Mouse (Mus musculus): Measurements from ENCODE around the gene Rph3al. TPM values are rescaled to one million over a fixed set of nuclear protein-coding genes. Genes with fewer than 3 reads are reported as not detected.

The Rph3al gene
- polyA plus RNA-seq, 1 experiment = not detected

- Histone ChIP-seq H3K4me1 (ENCODE audit: control insufficient read depth) (no peaks in the 10 kb centered on the region), H3K9me3 (ENCODE audit: control insufficient read depth, low read length) (no peaks in the 10 kb centered on the region), H3K27me3 (ENCODE audit: control insufficient read depth) (no peaks in the 10 kb centered on the region), H3K36me3 (ENCODE audit: control insufficient read depth) (no peaks in the 10 kb centered on the region), H3K4me3 (replicated peaks) (no peak overlapping the region)
- no peak for TF ChIP-seq TAL1 (IDR thresholded peaks at IDR 0.05; ENCODE audit: low read length)
- TF ChIP-seq GATA1 (IDR thresholded peaks at IDR 0.05; ENCODE audit: low read length) = no peak
These were observed 102.5 kb downstream of the Rph3al start for GRCm38 (mm10) chr11:75835587-75836239.

- no peak overlapping the region for H3K4me3 ChIP-seq (replicated peaks)
- no peaks in the 10 kb centered on the region for H3K4me1 ChIP-seq (ENCODE audit: control insufficient read depth)
- H3K36me3 ChIP-seq (ENCODE audit: control insufficient read depth) = no peaks in the 10 kb centered on the region
- H3K9me3 ChIP-seq (ENCODE audit: control insufficient read depth, low read length) = no peaks in the 10 kb centered on the region
- TF ChIP-seq GATA1 (IDR thresholded peaks at IDR 0.05; ENCODE audit: low read length) = no peak
- no peak for TF ChIP-seq TAL1 (IDR thresholded peaks at IDR 0.05; ENCODE audit: low read length)
- H3K27me3 ChIP-seq (ENCODE audit: control insufficient read depth) = no peaks in the 10 kb centered on the region
These were observed 105.1 kb downstream of the Rph3al start for GRCm38 (mm10) chr11:75833081-75833480.

- Histone ChIP-seq H3K36me3 (ENCODE audit: control insufficient read depth) (no peaks in the 10 kb centered on the region), H3K27me3 (ENCODE audit: control insufficient read depth) (no peaks in the 10 kb centered on the region), H3K4me3 (replicated peaks) (no peak overlapping the region), H3K9me3 (ENCODE audit: control insufficient read depth, low read length) (no peaks in the 10 kb centered on the region), H3K4me1 (ENCODE audit: control insufficient read depth) (no peaks in the 10 kb centered on the region)
- TF ChIP-seq GATA1 (IDR thresholded peaks at IDR 0.05; ENCODE audit: low read length) = no peak
- TF ChIP-seq TAL1 (IDR thresholded peaks at IDR 0.05; ENCODE audit: low read length) = no peak
These were observed 107.8 kb downstream of the Rph3al start for GRCm38 (mm10) chr11:75830386-75830785.

- TF ChIP-seq GATA1 (IDR thresholded peaks at IDR 0.05; ENCODE audit: low read length) (no peak), TAL1 (IDR thresholded peaks at IDR 0.05; ENCODE audit: low read length) (no peak)
- H3K27me3 ChIP-seq (ENCODE audit: control insufficient read depth) = no peaks in the 10 kb centered on the region
- H3K4me1 ChIP-seq (ENCODE audit: control insufficient read depth) = no peaks in the 10 kb centered on the region
- no peaks in the 10 kb centered on the region for H3K9me3 ChIP-seq (ENCODE audit: control insufficient read depth, low read length)
- H3K4me3 ChIP-seq (replicated peaks) = no peak overlapping the region
- no peaks in the 10 kb centered on the region for H3K36me3 ChIP-seq (ENCODE audit: control insufficient read depth)
These were observed 110.8 kb downstream of the Rph3al start for GRCm38 (mm10) chr11:75827414-75827813.

- H3K36me3 ChIP-seq (ENCODE audit: control insufficient read depth) = no peaks in the 10 kb centered on the region
- H3K9me3 ChIP-seq (ENCODE audit: control insufficient read depth, low read length) = no peaks in the 10 kb centered on the region
- H3K27me3 ChIP-seq (ENCODE audit: control insufficient read depth) = no peaks in the 10 kb centered on the region
- H3K4me1 ChIP-seq (ENCODE audit: control insufficient read depth) = no peaks in the 10 kb centered on the region
- TF ChIP-seq GATA1 (IDR thresholded peaks at IDR 0.05; ENCODE audit: low read length) (no peak), TAL1 (IDR thresholded peaks at IDR 0.05; ENCODE audit: low read length) (no peak)
- no peak overlapping the region for H3K4me3 ChIP-seq (replicated peaks)
These were observed 114.7 kb downstream of the Rph3al start for GRCm38 (mm10) chr11:75823506-75823905.

GRCm38 (mm10) chr11:75813085-75813484 is 125.1 kb downstream of the Rph3al start:
- no peaks in the 10 kb centered on the region for H3K9me3 ChIP-seq (ENCODE audit: control insufficient read depth, low read length)
- H3K4me3 ChIP-seq (replicated peaks) = no peak overlapping the region

GRCm38 (mm10) chr11:75811900-75812299 is 126.3 kb downstream of the Rph3al start:
- no peaks in the 10 kb centered on the region for H3K9me3 ChIP-seq (ENCODE audit: control insufficient read depth, low read length)
- no peaks in the 10 kb centered on the region for H3K4me1 ChIP-seq (ENCODE audit: control insufficient read depth)
- H3K4me3 ChIP-seq (replicated peaks) = no peak overlapping the region
- TF ChIP-seq TAL1 (IDR thresholded peaks at IDR 0.05; ENCODE audit: low read length) (no peak), GATA1 (IDR thresholded peaks at IDR 0.05; ENCODE audit: low read length) (no peak)
- H3K27me3 ChIP-seq (ENCODE audit: control insufficient read depth) = no peaks in the 10 kb centered on the region
- H3K36me3 ChIP-seq (ENCODE audit: control insufficient read depth) = no peaks in the 10 kb centered on the region

More at GRCm38 (mm10) chr11:75813085-75813484, 125.1 kb downstream of the Rph3al start:
- H3K36me3 ChIP-seq (ENCODE audit: control insufficient read depth) = no peaks in the 10 kb centered on the region
- H3K27me3 ChIP-seq (ENCODE audit: control insufficient read depth) = no peaks in the 10 kb centered on the region
- H3K4me1 ChIP-seq (ENCODE audit: control insufficient read depth) = no peaks in the 10 kb centered on the region
- TF ChIP-seq TAL1 (IDR thresholded peaks at IDR 0.05; ENCODE audit: low read length) = no peak
- no peak for TF ChIP-seq GATA1 (IDR thresholded peaks at IDR 0.05; ENCODE audit: low read length)

- Histone ChIP-seq H3K4me1 (ENCODE audit: control insufficient read depth) (no peaks in the 10 kb centered on the region), H3K27me3 (ENCODE audit: control insufficient read depth) (no peaks in the 10 kb centered on the region), H3K36me3 (ENCODE audit: control insufficient read depth) (no peaks in the 10 kb centered on the region), H3K9me3 (ENCODE audit: control insufficient read depth, low read length) (no peaks in the 10 kb centered on the region), H3K4me3 (replicated peaks) (no peak overlapping the region)
- TF ChIP-seq GATA1 (IDR thresholded peaks at IDR 0.05; ENCODE audit: low read length) = no peak
- TF ChIP-seq TAL1 (IDR thresholded peaks at IDR 0.05; ENCODE audit: low read length) = no peak
These were observed 127.7 kb downstream of the Rph3al start for GRCm38 (mm10) chr11:75810526-75810925.

GRCm38 (mm10) chr11:75807486-75807885 is 130.7 kb downstream of the Rph3al start:
- H3K27me3 ChIP-seq (ENCODE audit: control insufficient read depth) = no peaks in the 10 kb centered on the region
- no peaks in the 10 kb centered on the region for H3K4me1 ChIP-seq (ENCODE audit: control insufficient read depth)
- H3K36me3 ChIP-seq (ENCODE audit: control insufficient read depth) = no peaks in the 10 kb centered on the region
- TF ChIP-seq GATA1 (IDR thresholded peaks at IDR 0.05; ENCODE audit: low read length) (no peak), TAL1 (IDR thresholded peaks at IDR 0.05; ENCODE audit: low read length) (no peak)
- no peaks in the 10 kb centered on the region for H3K9me3 ChIP-seq (ENCODE audit: control insufficient read depth, low read length)
- H3K4me3 ChIP-seq (replicated peaks) = no peak overlapping the region
